Mouse (Mus musculus): ENCODE data around the gene Mrps27.

GRCm38 (mm10) chr13:99317058-99317457, 27.5 kb upstream of the Mrps27 start:
- TF ChIP-seq CTCF (IDR thresholded peaks at IDR 0.05; ENCODE audit: low read depth) (peak; percentile 82), EP300 (optimal IDR thresholded peaks at IDR 0.05) (no peak)

Measured in stomach, postnatal 0 days (tissue).